Mouse (Mus musculus): Measurements from ENCODE around the gene Eya4.

DNA sequence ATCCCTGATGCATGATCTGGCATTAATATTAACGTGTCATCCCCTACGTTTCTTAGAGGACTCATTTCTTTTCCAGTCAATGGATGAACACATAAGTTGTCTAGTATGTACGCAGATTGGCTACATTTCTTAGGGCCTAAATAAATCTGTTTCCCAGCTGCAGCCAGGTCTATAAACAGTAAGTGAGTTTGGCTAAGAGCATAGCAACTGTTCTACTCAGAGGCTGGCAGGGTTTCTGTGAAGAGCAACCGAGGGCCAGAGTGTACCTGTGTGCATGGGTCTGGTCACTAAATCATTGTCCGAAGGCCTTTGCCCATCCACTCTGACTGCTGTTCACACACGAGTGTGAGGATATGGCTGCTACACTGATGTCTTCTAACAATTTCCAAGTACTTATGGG is 13.3 kb upstream of the Eya4 start:
- no peak for TF ChIP-seq POLR2A (IDR thresholded peaks at IDR 0.05; ENCODE audit: low read depth, low read length)
- no peak for TF ChIP-seq CTCF (IDR thresholded peaks at IDR 0.05; ENCODE audit: borderline replicate concordance, insufficient read depth, low read length)

Measured in embryonic fibroblast, embryonic 13.5 days (primary cell).